In the genomic region with DNA sequence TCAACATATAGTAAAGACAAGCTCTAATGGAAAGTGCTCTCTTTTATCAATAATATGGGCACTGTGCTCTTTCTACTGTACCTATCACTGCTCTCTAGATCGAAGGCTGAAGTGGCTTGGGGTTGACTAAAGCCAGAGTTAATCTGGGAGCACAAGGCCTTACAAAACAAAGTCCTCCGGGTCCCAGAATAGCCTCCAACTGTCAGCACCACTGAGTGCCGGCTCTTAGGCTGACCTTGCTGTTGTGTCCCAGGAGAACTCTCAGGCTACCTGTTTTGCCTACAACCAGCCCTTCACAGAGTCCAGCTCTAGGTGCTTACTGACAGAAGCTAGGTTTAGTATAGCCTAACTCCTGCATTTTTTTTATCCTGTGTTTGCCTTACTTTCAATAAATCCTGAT, we compare ENCODE assay signal across 14 mouse cellular contexts. TPM values are rescaled to one million over a fixed set of nuclear protein-coding genes. Genes with fewer than 3 reads are reported as not detected.
A peak's percentile ranks its signal among the peaks of the same experiment; 100 is the strongest.
DNase-seq lines count a peak whose midpoint lies in the region; ATAC-seq and TF ChIP-seq lines count a peak whose summit lies in the region.
"Had no signal": no experiment of that assay in that cellular context is flagged by ENCODE, and none has a peak within 500 bp of the region (broad histone marks: within the 10 kb centered on the region; RNA-seq: fewer than 3 reads in every experiment).

No protein-coding gene starts in this region.

- WGBS in heart, postnatal 0 days: 15% methylated on average over 3 of the region's 3 CpGs
- 53% methylated on average over 3 of the region's 3 CpGs for WGBS in intestine, embryonic 15.5 days

- H3K27me3 ChIP-seq in heart, postnatal 0 days (ENCODE audit: control insufficient read depth, insufficient read depth, low read length): no peaks in the 10 kb centered on the region
- no peaks in the 10 kb centered on the region for H3K27me3 ChIP-seq in intestine, embryonic 15.5 days (replicated peaks)
- H3K27me3 ChIP-seq: forebrain, embryonic 12.5 days; limb, embryonic 15.5 days; neural tube, embryonic 13.5 days had no signal

- no peaks in the 10 kb centered on the region for H3K36me3 ChIP-seq in heart, postnatal 0 days (replicated peaks; ENCODE audit: control insufficient read depth, insufficient read depth, low read length)
- no peaks in the 10 kb centered on the region for H3K36me3 ChIP-seq in intestine, embryonic 15.5 days
- H3K36me3 ChIP-seq: forebrain, embryonic 12.5 days; limb, embryonic 15.5 days; neural tube, embryonic 13.5 days had no signal

- no peak overlapping the region for H3K9ac ChIP-seq in heart, postnatal 0 days (replicated peaks; ENCODE audit: low read depth, low read length)
- H3K9ac ChIP-seq in intestine, embryonic 15.5 days: no peak overlapping the region
- H3K9ac ChIP-seq: forebrain, embryonic 12.5 days; limb, embryonic 15.5 days; neural tube, embryonic 13.5 days had no signal

- TF ChIP-seq EP300 in heart, postnatal 0 days (IDR thresholded peaks at IDR 0.05; ENCODE audit: low read depth): peak; percentile 91

- intact Hi-C loops in left cerebral cortex, adult 2 months (cut with DNase I): no loop called here
- intact Hi-C loops in left cerebral cortex, postnatal 4 days (cut with DNase I): no loop called here

- H3K4me1 ChIP-seq in heart, postnatal 0 days (ENCODE audit: control insufficient read depth, insufficient read depth): peaks cover 46% of the 10 kb centered on the region
- H3K4me1 ChIP-seq in intestine, embryonic 15.5 days (replicated peaks): peaks cover 2% of the 10 kb centered on the region; the same call in 1 of the 2 replicates
- H3K4me1 ChIP-seq: forebrain, embryonic 12.5 days; neural tube, embryonic 13.5 days had no signal

- peak overlapping the region; percentile 51; the same call in 1 of the 2 replicates for H3K4me2 ChIP-seq in heart, postnatal 0 days (ENCODE audit: low read depth, low read length)
- no peak overlapping the region for H3K4me2 ChIP-seq in intestine, embryonic 15.5 days (replicated peaks)
- H3K4me2 ChIP-seq: forebrain, embryonic 12.5 days; limb, embryonic 15.5 days; neural tube, embryonic 13.5 days had no signal

- peak; percentile 93 for ATAC-seq in heart, postnatal 0 days (ENCODE audit: insufficient read depth, low read depth)
- ATAC-seq in intestine, embryonic 15.5 days: no peak

- no peak overlapping the region for H3K4me3 ChIP-seq in left cerebral cortex, adult 2 months
- no peak overlapping the region for H3K4me3 ChIP-seq in heart, postnatal 0 days (ENCODE audit: low read depth, low read length)
- H3K4me3 ChIP-seq in intestine, embryonic 15.5 days (replicated peaks): no peak overlapping the region
- H3K4me3 ChIP-seq: forebrain, embryonic 12.5 days; limb, embryonic 15.5 days; neural tube, embryonic 13.5 days had no signal

- no peak for TF ChIP-seq CTCF in left cerebral cortex, adult 2 months (IDR thresholded peaks at IDR 0.05)
- no peak for TF ChIP-seq CTCF in heart, postnatal 0 days (IDR thresholded peaks at IDR 0.05; ENCODE audit: low read depth)

- DNase-seq in left cerebral cortex, adult 2 months (ENCODE audit: extremely low spot score in 1 of 2, low spot score in 2 of 2): no peak
- no peak for DNase-seq in left cerebral cortex, postnatal 4 days
- peak; percentile 62 to 74 for DNase-seq in heart, adult 9 months (ENCODE audit: low spot score in 2 of 2)
- DNase-seq in heart, postnatal 0 days (ENCODE audit: low spot score): peak; percentile 91
- DNase-seq in testis, postnatal 10 days (ENCODE audit: low spot score): no peak
- DNase-seq in kidney, postnatal 25 days: no peak
- DNase-seq: cerebellum, postnatal 10 days; kidney, adult 2 months; kidney, postnatal 14 days; lung, adult 18-20 months had no signal

- no peaks in the 10 kb centered on the region for H3K9me3 ChIP-seq in heart, postnatal 0 days (replicated peaks; ENCODE audit: control insufficient read depth, low read length)
- H3K9me3 ChIP-seq in intestine, embryonic 15.5 days: no peaks in the 10 kb centered on the region
- H3K9me3 ChIP-seq: forebrain, embryonic 12.5 days; limb, embryonic 15.5 days; neural tube, embryonic 13.5 days had no signal

- peak overlapping the region; percentile 91 for H3K27ac ChIP-seq in left cerebral cortex, adult 2 months
- H3K27ac ChIP-seq in heart, postnatal 0 days (ENCODE audit: low read depth): peak overlapping the region; percentile 94
- no peak overlapping the region for H3K27ac ChIP-seq in intestine, embryonic 15.5 days
- H3K27ac ChIP-seq: forebrain, embryonic 12.5 days; limb, embryonic 15.5 days; neural tube, embryonic 13.5 days had no signal

RNA-seq across cellular contexts. Expression of a gene that starts 45.7 kb away (rescaled TPM):
- total RNA-seq in left cerebral cortex, adult 2 months (2021): 10 to 100 TPM; 80.2 to 82.0 TPM
- total RNA-seq in left cerebral cortex, postnatal 4 days (2021): 10 to 100 TPM; 61.4 to 62.1 TPM
- 65.3 and 69.9 TPM in 2 replicates for total RNA-seq in heart, postnatal 0 days (2014; rRNA removed; ENCODE audit: low replicate concordance)
- 22.6 and 23.0 TPM in 2 replicates for polyA plus RNA-seq in heart, postnatal 0 days (2015; fragmentation: Nextera tagmentation; extraction: Ambion mirVana)
- 18.0 and 19.3 TPM in 2 replicates for polyA plus RNA-seq in intestine, embryonic 15.5 days (2015; fragmentation: Nextera tagmentation; extraction: Ambion mirVana)

RNA-seq across cellular contexts. Expression of a gene that starts 52.3 kb away (rescaled TPM):
- 1 to 10 TPM; 1.5 to 2.0 TPM for total RNA-seq in left cerebral cortex, adult 2 months (2021)
- 1 to 10 TPM; 2.3 to 3.0 TPM for total RNA-seq in left cerebral cortex, postnatal 4 days (2021)
- 30.2 and 34.3 TPM in 2 replicates for total RNA-seq in heart, postnatal 0 days (2014; rRNA removed; ENCODE audit: low replicate concordance)
- polyA plus RNA-seq in heart, postnatal 0 days (2015; fragmentation: Nextera tagmentation; extraction: Ambion mirVana): 22.5 and 25.3 TPM in 2 replicates
- polyA plus RNA-seq in intestine, embryonic 15.5 days (2015; fragmentation: Nextera tagmentation; extraction: Ambion mirVana): 31.1 and 31.9 TPM in 2 replicates

Comparison
In these comparisons a context has a peak if more than half of its experiments do, and no peak if none do; other contexts are left out.
1. DNase-seq: peak in heart, adult 9 months (2 of 2) and heart, postnatal 0 days (single experiment); none in left cerebral cortex, adult 2 months (0 of 2), left cerebral cortex, postnatal 4 days (single experiment), testis, postnatal 10 days (single experiment) and kidney, postnatal 25 days (0 of 2).